ENCODE assay signal across 7 mouse cellular contexts in genomic region chr13:99230495-99230868, GRCm38 (mm10). TPM values are rescaled to one million over a fixed set of nuclear protein-coding genes. Genes with fewer than 3 reads are reported as not detected.
DNase-seq lines count a peak whose midpoint lies in the region; ATAC-seq lines count a peak whose summit lies in the region.

No protein-coding gene starts in this region.

- intact Hi-C loops in heart, postnatal 10 days (cut with DNase I) = no loop called here

- H3K27me3 ChIP-seq in midbrain, embryonic 11.5 days (ENCODE audit: control insufficient read depth, insufficient read depth, low read length) = no peaks in the 10 kb centered on the region
- H3K27me3 ChIP-seq in midbrain, embryonic 15.5 days (replicated peaks) = no peaks in the 10 kb centered on the region
- H3K27me3 ChIP-seq in forebrain, embryonic 14.5 days (replicated peaks; ENCODE audit: control insufficient read depth, insufficient read depth, low read length) = no peaks in the 10 kb centered on the region

- H3K4me3 ChIP-seq in midbrain, embryonic 11.5 days (ENCODE audit: low read depth, low read length) = no peak overlapping the region
- H3K4me3 ChIP-seq in midbrain, embryonic 15.5 days = no peak overlapping the region
- H3K4me3 ChIP-seq in forebrain, embryonic 14.5 days (ENCODE audit: low read depth, low read length) = no peak overlapping the region

- ATAC-seq in midbrain, embryonic 11.5 days (ENCODE audit: low FRiP score) = no peak
- no peak for ATAC-seq in midbrain, embryonic 15.5 days (replicated peaks)
- no peak for ATAC-seq in forebrain, embryonic 14.5 days

- H3K4me1 ChIP-seq in midbrain, embryonic 11.5 days (ENCODE audit: control insufficient read depth, insufficient read depth, low read length) = no peaks in the 10 kb centered on the region
- H3K4me1 ChIP-seq in midbrain, embryonic 15.5 days = no peaks in the 10 kb centered on the region
- no peaks in the 10 kb centered on the region for H3K4me1 ChIP-seq in forebrain, embryonic 14.5 days (ENCODE audit: control insufficient read depth, insufficient read depth, low read length)

- H3K9ac ChIP-seq in midbrain, embryonic 11.5 days (ENCODE audit: low read length) = no peak overlapping the region
- H3K9ac ChIP-seq in midbrain, embryonic 15.5 days = no peak overlapping the region
- H3K9ac ChIP-seq in forebrain, embryonic 14.5 days (ENCODE audit: low read length) = no peak overlapping the region

- H3K27ac ChIP-seq in midbrain, embryonic 11.5 days (ENCODE audit: low read depth, low read length) = no peak overlapping the region
- H3K27ac ChIP-seq in midbrain, embryonic 15.5 days = no peak overlapping the region
- H3K27ac ChIP-seq in forebrain, embryonic 14.5 days (ENCODE audit: low read depth, low read length) = no peak overlapping the region

- no peaks in the 10 kb centered on the region for H3K9me3 ChIP-seq in midbrain, embryonic 11.5 days (ENCODE audit: control insufficient read depth, low read length)
- no peaks in the 10 kb centered on the region for H3K9me3 ChIP-seq in midbrain, embryonic 15.5 days
- H3K9me3 ChIP-seq in forebrain, embryonic 14.5 days (replicated peaks; ENCODE audit: control insufficient read depth, low read length) = no peaks in the 10 kb centered on the region

- no peaks in the 10 kb centered on the region for H3K36me3 ChIP-seq in midbrain, embryonic 11.5 days (ENCODE audit: control insufficient read depth, insufficient read depth, low read length)
- H3K36me3 ChIP-seq in midbrain, embryonic 15.5 days (replicated peaks) = no peaks in the 10 kb centered on the region
- H3K36me3 ChIP-seq in forebrain, embryonic 14.5 days (ENCODE audit: control insufficient read depth, insufficient read depth, low read length) = no peaks in the 10 kb centered on the region

- no peak overlapping the region for H3K4me2 ChIP-seq in midbrain, embryonic 11.5 days
- H3K4me2 ChIP-seq in midbrain, embryonic 15.5 days = no peak overlapping the region
- H3K4me2 ChIP-seq in forebrain, embryonic 14.5 days (ENCODE audit: low read length) = no peak overlapping the region

- WGBS in midbrain, embryonic 11.5 days = 25% methylated on average over 3 of the region's 3 CpGs
- WGBS in midbrain, embryonic 15.5 days = 32% methylated on average over 3 of the region's 3 CpGs
- 46% methylated on average over 3 of the region's 3 CpGs for WGBS in forebrain, embryonic 14.5 days

- DNase-seq in midbrain, embryonic 11.5 days (ENCODE audit: low spot score, missing footprints) = peak; percentile 88
- DNase-seq in heart, postnatal 10 days = peak; percentile 72 to 75
- DNase-seq in kidney, postnatal 4 days = peak; percentile 59 to 75
- DNase-seq in forebrain, embryonic 14.5 days (ENCODE audit: low spot score) = no peak
- no peak for DNase-seq in cerebellum, postnatal 14 days
- DNase-seq in testis, postnatal 14 days (ENCODE audit: low spot score) = no peak

RNA-seq across cellular contexts. Expression of gene Zfp366, which starts 45.9 kb away (rescaled TPM):
- polyA plus RNA-seq in midbrain, embryonic 11.5 days (2014; fragmentation: Nextera tagmentation; extraction: Ambion mirVana) = 0.75 and 0.87 TPM in 2 replicates
- polyA plus RNA-seq in midbrain, embryonic 15.5 days (2015; fragmentation: Nextera tagmentation; extraction: Ambion mirVana) = 0.81 and 0.89 TPM in 2 replicates
- total RNA-seq in heart, postnatal 10 days (2021) = 10 to 100 TPM; 13.4 to 16.9 TPM
- polyA plus RNA-seq in forebrain, embryonic 14.5 days (2014; fragmentation: Nextera tagmentation; extraction: Ambion mirVana) = 0.43 and 0.78 TPM in 2 replicates

Comparison
In these comparisons a context has a peak if more than half of its experiments do, and no peak if none do; other contexts are left out.
1. DNase-seq: peak in midbrain, embryonic 11.5 days (single experiment), heart, postnatal 10 days (2 of 2) and kidney, postnatal 4 days (2 of 2); none in forebrain, embryonic 14.5 days (single experiment), cerebellum, postnatal 14 days (0 of 2) and testis, postnatal 14 days (single experiment).